Mouse (Mus musculus): Measurements from ENCODE around the gene Rgcc.

Gene Rgcc

GRCm38 (mm10) chr14:79300641-79301350 lies 649 bp downstream of the Rgcc start:
- no peak for DNase-seq (ENCODE audit: low read depth, low spot score)

- DNase-seq (ENCODE audit: low read depth, low spot score) = no peak
Observed at GRCm38 (mm10) chr14:79299796-79300195, 1.6 kb downstream of the Rgcc start.

DNA sequence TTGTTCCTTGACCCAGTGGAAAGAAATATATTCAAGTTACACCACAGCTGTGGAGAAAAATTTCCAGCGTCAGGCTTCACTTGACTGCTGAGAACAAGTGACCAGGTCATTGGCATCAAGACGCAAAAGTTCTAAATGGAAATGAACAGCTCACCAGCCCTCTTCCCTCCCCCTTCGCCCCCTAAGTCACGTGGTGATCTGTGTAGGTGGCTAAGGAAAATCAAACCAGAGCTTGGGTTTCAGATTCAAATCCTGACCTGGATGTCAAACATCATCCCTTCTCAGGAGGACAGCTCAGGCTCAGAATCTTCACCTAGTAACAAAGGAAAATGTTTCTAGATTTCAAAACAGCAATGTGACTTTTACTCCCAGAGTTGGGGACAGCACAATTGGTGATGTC lies 2.2 kb downstream of the Rgcc start:
- DNase-seq (ENCODE audit: low read depth, low spot score) = no peak

DNA sequence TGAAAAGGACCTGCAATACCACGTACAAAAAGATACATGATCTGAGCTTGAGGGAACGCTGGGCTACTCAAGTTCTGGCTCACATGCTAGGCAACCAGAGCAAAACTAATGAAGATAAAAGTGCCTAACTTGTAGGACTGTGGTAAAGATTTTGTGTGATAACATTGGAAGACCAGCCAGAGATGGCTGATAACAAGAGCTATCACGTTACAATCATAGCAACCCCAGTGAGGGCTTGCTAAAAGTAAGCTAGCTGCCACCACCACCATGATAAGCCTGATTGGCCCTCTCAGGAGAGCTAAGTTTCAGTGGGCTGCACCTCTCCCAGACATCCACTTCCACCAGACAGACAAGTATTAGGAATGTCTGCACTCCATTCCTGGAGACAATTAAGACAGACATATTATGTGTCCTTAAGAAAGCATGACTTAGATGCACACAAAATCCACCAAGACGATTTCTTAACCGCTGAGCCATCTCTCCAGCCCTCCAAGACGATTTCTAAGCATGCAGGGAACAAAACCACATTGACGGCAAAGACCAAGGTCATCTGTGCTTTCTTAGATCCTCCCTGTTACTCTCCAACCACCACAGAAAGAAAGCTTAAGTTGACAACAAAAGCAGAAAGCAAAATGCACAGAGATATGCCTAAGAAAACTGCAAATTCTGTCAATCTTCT lies 3.0 kb downstream of the Rgcc start:
- DNase-seq (ENCODE audit: low read depth, low spot score) = no peak

- no peak for DNase-seq (ENCODE audit: low read depth, low spot score)
Observed at GRCm38 (mm10) chr14:79296836-79297235, 4.6 kb downstream of the Rgcc start.

GRCm38 (mm10) chr14:79296201-79296600 lies 5.2 kb downstream of the Rgcc start:
- DNase-seq (ENCODE audit: low read depth, low spot score) = no peak

GRCm38 (mm10) chr14:79295579-79295978 lies 5.9 kb downstream of the Rgcc start:
- DNase-seq (ENCODE audit: low read depth, low spot score) = no peak

DNA sequence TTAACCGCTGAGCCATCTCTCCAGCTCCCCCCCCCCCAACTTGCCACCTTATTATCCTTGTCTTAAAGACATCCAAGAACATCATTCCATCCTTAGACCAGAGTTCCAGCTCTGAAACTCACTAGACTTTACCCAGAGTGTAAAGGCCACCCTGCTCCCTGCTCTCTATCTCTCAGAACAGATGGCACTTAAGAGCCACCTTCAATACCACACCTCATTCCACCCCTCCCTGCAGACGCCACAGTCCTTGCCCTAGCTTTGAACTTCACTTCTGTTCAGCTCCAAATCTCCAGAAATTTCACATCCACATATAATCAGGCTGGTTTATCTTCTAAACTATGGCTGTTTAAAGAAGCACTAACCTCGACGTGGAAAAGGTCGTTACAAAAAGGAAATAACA lies 6.5 kb downstream of the Rgcc start:
- DNase-seq (ENCODE audit: low read depth, low spot score) = no peak

DNA sequence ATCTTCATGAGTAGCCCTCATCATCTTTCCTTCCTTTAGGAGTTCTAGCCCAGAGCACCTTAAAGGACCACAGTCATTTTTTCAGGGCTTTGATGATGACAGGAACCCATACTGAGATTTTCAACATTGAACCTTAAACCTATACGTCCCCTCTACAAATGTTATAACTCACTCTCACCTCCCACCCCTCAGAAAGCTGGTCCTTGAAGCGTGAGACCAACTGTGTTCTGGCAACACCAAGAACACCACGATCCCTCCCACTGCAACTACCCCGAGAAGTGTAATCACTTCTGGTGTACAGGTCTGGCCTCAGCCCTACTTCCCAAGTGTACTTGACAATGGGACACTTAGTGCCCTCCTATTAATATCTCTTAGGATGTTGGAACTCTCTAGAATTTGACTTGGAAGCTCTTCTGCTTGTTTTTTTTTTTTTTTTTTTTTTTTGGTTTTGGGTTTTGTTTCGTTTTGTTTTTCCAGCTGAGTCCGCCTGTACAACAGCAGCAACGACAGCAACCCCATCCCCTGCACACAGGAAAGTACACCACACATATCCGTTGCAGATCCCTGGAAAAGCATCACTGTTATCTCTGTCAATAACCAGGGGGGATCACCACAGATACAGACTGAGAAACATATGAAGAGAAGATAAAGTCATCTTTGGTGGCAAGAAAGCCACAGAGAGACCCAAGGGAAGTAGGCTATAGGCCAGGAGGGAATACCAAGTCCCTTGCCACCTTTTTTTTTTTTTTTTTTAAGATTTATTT lies 7.2 kb downstream of the Rgcc start:
- DNase-seq (ENCODE audit: low read depth, low spot score) = no peak

DNA sequence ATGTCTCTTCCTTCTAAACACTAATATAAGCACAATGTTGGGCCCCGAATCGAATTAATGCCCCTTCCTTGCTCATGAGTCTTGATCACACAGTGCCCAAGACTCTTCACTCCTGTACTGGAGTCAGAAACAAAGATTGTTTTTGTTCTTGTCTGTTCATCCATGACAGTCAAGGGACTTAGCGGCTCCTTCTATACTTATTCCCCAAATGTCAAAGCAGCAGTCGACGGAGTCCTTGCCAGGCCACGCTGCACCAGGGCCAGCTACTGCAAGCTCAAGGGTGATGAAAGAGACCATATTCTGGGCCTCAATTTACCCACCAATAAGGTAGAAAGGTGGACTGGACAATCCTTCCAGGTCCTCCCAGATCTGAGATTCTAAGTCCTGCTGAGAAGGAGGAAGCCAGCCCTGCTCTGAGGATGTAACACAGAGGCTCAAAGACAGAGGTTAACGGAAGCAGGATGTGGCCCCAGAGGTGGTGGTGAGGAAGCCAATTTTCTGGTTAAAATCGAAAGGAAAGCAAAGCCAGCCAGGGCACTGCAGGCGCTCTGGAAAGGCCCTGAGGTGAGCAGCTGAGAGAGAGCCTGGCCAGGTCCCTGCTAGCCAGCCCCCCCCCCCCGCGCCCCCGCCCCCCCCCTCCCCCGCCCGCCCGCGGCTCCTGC lies 8.2 kb downstream of the Rgcc start:
- no peak for DNase-seq (ENCODE audit: low read depth, low spot score)

- DNase-seq (ENCODE audit: low read depth, low spot score) = no peak
Observed at GRCm38 (mm10) chr14:79291629-79292028, 9.8 kb downstream of the Rgcc start.

GRCm38 (mm10) chr14:79290683-79291425 lies 10.6 kb downstream of the Rgcc start:
- DNase-seq (ENCODE audit: low read depth, low spot score) = no peak

GRCm38 (mm10) chr14:79289909-79290308 lies 11.5 kb downstream of the Rgcc start:
- DNase-seq (ENCODE audit: low read depth, low spot score) = no peak

- no peak for DNase-seq (ENCODE audit: low read depth, low spot score)
Observed at GRCm38 (mm10) chr14:79288280-79288679, 13.2 kb downstream of the Rgcc start.

DNA sequence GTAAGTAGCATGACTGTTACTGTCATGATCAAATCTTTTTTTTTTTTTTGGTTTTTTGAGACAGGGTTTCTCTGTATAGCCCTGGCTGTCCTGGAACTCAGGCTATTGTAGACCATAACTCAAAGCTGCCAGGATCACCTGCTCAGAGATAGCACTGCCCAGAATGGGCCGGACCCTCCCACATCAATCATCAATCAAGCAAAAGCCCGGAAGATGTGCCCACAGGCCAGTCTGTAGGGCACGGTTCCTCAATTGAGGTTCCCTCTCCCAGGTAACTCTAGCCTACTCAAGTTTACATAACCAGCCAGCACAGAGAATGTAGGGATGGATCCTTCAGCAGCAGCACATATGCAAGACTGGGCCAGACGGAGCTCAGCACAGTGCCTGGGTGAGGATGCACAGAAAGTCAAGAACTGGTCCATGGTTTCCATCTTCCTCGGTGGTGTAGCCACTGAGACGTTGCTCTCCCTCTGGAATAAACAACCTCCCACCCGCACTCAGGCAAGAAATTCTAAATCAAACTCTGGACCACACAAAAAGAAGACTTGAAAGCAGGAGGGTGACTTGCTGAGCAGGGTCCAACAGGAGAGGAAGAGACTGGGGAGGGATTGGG lies 14.1 kb downstream of the Rgcc start:
- no peak for DNase-seq (ENCODE audit: low read depth, low spot score)

GRCm38 (mm10) chr14:79285549-79285948 lies 15.9 kb downstream of the Rgcc start:
- no peak for DNase-seq (ENCODE audit: low read depth, low spot score)

DNA sequence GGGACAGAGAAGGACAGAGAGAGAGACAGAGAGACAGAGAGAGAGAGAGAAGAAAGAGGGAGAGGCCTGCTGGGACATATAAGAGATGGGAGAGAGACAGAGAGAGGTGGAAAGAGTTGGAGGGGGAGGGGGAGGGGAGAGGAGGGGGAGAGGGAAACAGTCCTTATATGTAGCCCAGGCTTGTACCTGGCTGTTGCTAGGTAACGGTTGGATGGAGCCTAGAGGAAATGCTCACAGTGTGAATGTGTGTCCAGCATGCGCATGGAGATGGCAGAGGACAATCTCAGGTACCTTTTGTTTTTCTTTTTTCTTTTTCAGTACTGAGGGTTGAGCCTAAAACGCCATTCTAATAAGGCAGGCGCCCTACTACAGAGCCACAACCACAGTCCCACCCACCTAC lies 16.8 kb downstream of the Rgcc start:
- no peak for DNase-seq (ENCODE audit: low read depth, low spot score)

DNA sequence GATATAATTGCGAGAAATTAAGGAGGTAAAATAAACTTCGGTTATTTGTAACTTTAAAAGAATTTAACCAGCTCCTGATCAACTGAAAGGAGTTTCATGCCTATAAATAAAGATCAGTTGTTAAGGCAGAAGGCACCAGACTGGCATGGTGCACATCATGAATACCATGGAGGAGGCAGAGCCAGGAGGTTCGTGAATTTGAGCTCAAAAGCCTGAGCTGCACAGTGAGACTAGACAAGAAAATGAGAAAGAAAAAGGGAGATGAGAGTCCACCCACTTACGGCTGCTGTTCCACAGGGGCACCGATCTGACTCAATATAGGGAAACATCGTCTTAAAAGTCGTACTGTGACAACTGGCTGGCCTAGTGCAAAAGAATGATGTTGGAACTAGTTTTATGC lies 17.5 kb downstream of the Rgcc start:
- DNase-seq (ENCODE audit: low read depth, low spot score) = no peak

- DNase-seq (ENCODE audit: low read depth, low spot score) = no peak
Observed at GRCm38 (mm10) chr14:79281894-79282553, 19.4 kb downstream of the Rgcc start.

GRCm38 (mm10) chr14:79280456-79280855 lies 21.0 kb downstream of the Rgcc start:
- no peak for DNase-seq (ENCODE audit: low read depth, low spot score)

Measured in embryo, embryonic 11.5 days (tissue).